Mouse (Mus musculus): ENCODE results near the gene Por.

GRCm38 (mm10) chr5:135693281-135693853, 23.5 kb downstream of the Por start:
- TF ChIP-seq POLR2A (IDR thresholded peaks at IDR 0.05; ENCODE audit: extremely low read depth, insufficient read depth, low read length) (no peak), CTCF (IDR thresholded peaks at IDR 0.05; ENCODE audit: extremely low read depth, insufficient read depth, low read length) (no peak)

All from cortical plate, adult 2 months (tissue).